Mouse (Mus musculus) lung, embryonic 15.5 days (tissue): ENCODE measurements around the gene Espl1. TPM values are rescaled to one million over a fixed set of nuclear protein-coding genes. Genes with fewer than 3 reads are reported as not detected.
A peak's percentile ranks its signal among the peaks of the same experiment; 100 is the strongest.

ENCODE experiments used
- ATAC-seq: fragments of 200-750 bp; cut with Nextera tagmentation; 2 replicates; pipeline ENCODE4 v1.8.0; 2017; ENCODE audit warnings: moderate number of reproducible peaks, borderline replicate concordance; ENCODE audit not compliant: low FRiP score, low TSS enrichment; ENCODE audit errors: extremely low read depth
- H3K27ac ChIP-seq: fragments of 300-500 bp; sonication (generic); 2 replicates; pipeline ENCODE4 v1.5.1; 2015; ENCODE audit warnings: moderate library complexity, mild to moderate bottlenecking, inconsistent platforms
- H3K27me3 ChIP-seq: fragments of 300-500 bp; sonication (generic); 2 replicates; pipeline ENCODE4 v1.6.1; 2015; ENCODE audit warnings: inconsistent platforms
- H3K36me3 ChIP-seq: fragments of 300-500 bp; sonication (generic); 2 replicates; pipeline ENCODE4 v1.6.1; 2015; ENCODE audit warnings: inconsistent platforms
- H3K4me1 ChIP-seq: fragments of 300-500 bp; sonication (generic); 2 replicates; pipeline ENCODE4 v1.6.1; 2015; ENCODE audit warnings: inconsistent platforms
- H3K4me2 ChIP-seq: fragments of 300-500 bp; sonication (generic); 2 replicates; pipeline ENCODE4 v1.6.1; 2015; ENCODE audit warnings: inconsistent platforms, mild to moderate bottlenecking, moderate library complexity
- H3K4me3 ChIP-seq: fragments of 300-500 bp; sonication (generic); 2 replicates; pipeline ENCODE4 v1.5.1; 2015; ENCODE audit warnings: mild to moderate bottlenecking, inconsistent platforms
- H3K9ac ChIP-seq: fragments of 300-500 bp; sonication (generic); 2 replicates; pipeline ENCODE4 v1.6.1; 2015; ENCODE audit warnings: inconsistent platforms
- H3K9me3 ChIP-seq: fragments of 300-500 bp; sonication (generic); 2 replicates; pipeline ENCODE4 v1.6.1; 2016; ENCODE audit warnings: inconsistent platforms
- WGBS: fragments of 180-500 bp; shearing (Covaris S2); methylation state at CpG from one replicate; pipeline ENCODE4 v1.1.7; 2015; 5-methylcytosine and 5-hydroxymethylcytosine counted together
- polyA plus RNA-seq: library from polyadenylated mRNA; unstranded; fragments of >200 nt; fragmentation: Nextera tagmentation; extraction: Ambion mirVana; gene quantifications from 2 replicates; pipeline ENCODE4 v1.2.1, GENCODE M21; 2015

Gene Espl1
- polyA plus RNA-seq, 1 experiment from 2014 or later = 32.2 TPM

DNA sequence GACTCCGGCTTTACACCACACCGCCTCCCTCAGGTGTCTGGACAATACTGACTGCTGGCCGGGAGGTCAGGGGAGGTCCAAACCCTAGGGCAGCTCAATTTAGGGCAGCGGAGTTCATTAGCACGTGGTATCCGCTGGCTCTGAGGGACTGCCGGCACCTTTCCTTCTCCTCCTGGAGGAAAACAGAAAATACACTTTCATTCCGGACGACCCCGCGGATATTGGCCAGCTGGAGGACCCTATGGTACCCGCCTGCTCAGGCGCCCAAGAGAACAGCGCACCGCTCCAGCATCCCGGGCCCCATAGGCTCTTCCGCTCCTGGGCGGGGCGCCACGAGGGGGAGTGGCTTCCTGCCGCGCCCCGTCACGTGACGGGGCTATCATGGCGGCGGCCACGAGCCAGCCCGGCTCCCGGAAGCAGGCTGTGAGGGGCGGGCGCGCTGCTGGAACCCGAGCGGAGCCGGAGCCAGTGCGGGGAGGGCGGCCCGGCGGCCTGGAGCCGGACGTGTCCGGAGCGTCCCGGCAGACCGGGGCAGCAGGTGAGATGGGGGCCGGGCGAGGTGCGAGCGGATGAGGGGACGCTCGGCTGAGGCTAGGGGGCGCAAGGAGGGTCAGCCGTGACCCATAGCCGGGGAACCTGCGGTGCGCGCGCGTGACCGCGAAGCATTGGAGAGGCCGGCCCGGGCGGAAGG is 16.8 kb upstream of the Espl1 start, which contains the start of gene Mfsd5:
Mfsd5 (plus strand) TSS at position 363 of the 691 bp plus-strand sequence.
- peak within 1 kb of the TSS; percentile 77 for H3K9ac ChIP-seq
- peaks cover 16% of the 10 kb centered on the region for H3K4me1 ChIP-seq
- H3K27me3 ChIP-seq = no peaks in the 10 kb centered on the region
- peak within 1 kb of the TSS; percentile 81 for H3K4me3 ChIP-seq
- H3K9me3 ChIP-seq = no peaks in the 10 kb centered on the region
- peak; percentile 97 for ATAC-seq
- H3K27ac ChIP-seq = peak within 1 kb of the TSS; percentile 92
- peaks cover 9% of the 10 kb centered on the region for H3K36me3 ChIP-seq
- under 1% methylated on average over 65 of the region's 65 CpGs for WGBS
- peak within 1 kb of the TSS; percentile 90 for H3K4me2 ChIP-seq

- Histone ChIP-seq H3K9me3 (no peaks in the 10 kb centered on the region), H3K4me2 (peak overlapping the region; percentile 90), H3K36me3 (peaks cover 9% of the 10 kb centered on the region), H3K27ac (peak overlapping the region; percentile 92), H3K27me3 (no peaks in the 10 kb centered on the region), H3K4me1 (peaks cover 23% of the 10 kb centered on the region), H3K9ac (peak overlapping the region; percentile 77), H3K4me3 (peak overlapping the region; percentile 81)
- peak; percentile 25; the same call in 1 of the 2 replicates for ATAC-seq
- WGBS = 16% methylated on average over 13 of the region's 13 CpGs
These were observed 16.1 kb upstream of the Espl1 start for GRCm38 (mm10) chr15:102279783-102280520.

DNA sequence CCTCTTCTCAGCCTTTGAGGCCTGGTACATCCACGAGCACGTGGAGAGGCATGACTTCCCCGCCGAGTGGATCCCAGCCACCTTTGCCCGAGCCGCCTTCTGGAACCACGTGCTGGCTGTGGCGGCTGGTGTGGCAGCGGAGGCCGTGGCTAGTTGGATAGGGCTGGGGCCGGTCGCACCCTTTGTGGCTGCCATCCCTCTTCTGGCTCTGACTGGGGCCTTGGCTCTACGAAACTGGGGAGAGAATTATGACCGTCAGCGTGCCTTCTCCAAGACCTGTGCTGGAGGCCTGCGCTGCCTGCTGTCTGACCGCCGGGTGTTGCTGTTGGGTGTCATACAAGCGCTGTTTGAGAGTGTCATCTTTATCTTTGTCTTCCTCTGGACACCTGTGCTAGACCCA is 15.4 kb upstream of the Espl1 start:
- 92% methylated on average over 19 of the region's 19 CpGs for WGBS
- peak overlapping the region; percentile 90 for H3K4me2 ChIP-seq
- no peaks in the 10 kb centered on the region for H3K27me3 ChIP-seq
- H3K36me3 ChIP-seq = peaks cover 9% of the 10 kb centered on the region
- H3K4me1 ChIP-seq = peaks cover 26% of the 10 kb centered on the region
- H3K9me3 ChIP-seq = no peaks in the 10 kb centered on the region
- no peak overlapping the region for H3K27ac ChIP-seq
- H3K9ac ChIP-seq = peak overlapping the region; percentile 77
- H3K4me3 ChIP-seq = peak overlapping the region; percentile 81
- ATAC-seq = no peak

- H3K9me3 ChIP-seq = no peaks in the 10 kb centered on the region
- H3K27ac ChIP-seq = no peak overlapping the region
- no peaks in the 10 kb centered on the region for H3K27me3 ChIP-seq
- no peak overlapping the region for H3K4me3 ChIP-seq
- H3K9ac ChIP-seq = no peak overlapping the region
- H3K4me2 ChIP-seq = no peak overlapping the region
- no peak for ATAC-seq
- WGBS = 73% methylated on average over 8 of the region's 8 CpGs
- peaks cover 9% of the 10 kb centered on the region for H3K36me3 ChIP-seq
- peaks cover 26% of the 10 kb centered on the region for H3K4me1 ChIP-seq
These were observed 13.4 kb upstream of the Espl1 start for GRCm38 (mm10) chr15:102282463-102283292.

- peaks cover 25% of the 10 kb centered on the region for H3K4me1 ChIP-seq
- H3K9me3 ChIP-seq = no peaks in the 10 kb centered on the region
- H3K4me3 ChIP-seq = no peak overlapping the region
- H3K9ac ChIP-seq = no peak overlapping the region
- no peak for ATAC-seq
- no peak overlapping the region for H3K27ac ChIP-seq
- no peaks in the 10 kb centered on the region for H3K27me3 ChIP-seq
- no peak overlapping the region for H3K4me2 ChIP-seq
- peaks cover 9% of the 10 kb centered on the region for H3K36me3 ChIP-seq
- 54% methylated on average over 3 of the region's 3 CpGs for WGBS
These were observed 12.4 kb upstream of the Espl1 start for GRCm38 (mm10) chr15:102283648-102284047.

- no peak overlapping the region for H3K27ac ChIP-seq
- no peak for ATAC-seq
These were observed 8.7 kb upstream of the Espl1 start for GRCm38 (mm10) chr15:102287395-102287794.

DNA sequence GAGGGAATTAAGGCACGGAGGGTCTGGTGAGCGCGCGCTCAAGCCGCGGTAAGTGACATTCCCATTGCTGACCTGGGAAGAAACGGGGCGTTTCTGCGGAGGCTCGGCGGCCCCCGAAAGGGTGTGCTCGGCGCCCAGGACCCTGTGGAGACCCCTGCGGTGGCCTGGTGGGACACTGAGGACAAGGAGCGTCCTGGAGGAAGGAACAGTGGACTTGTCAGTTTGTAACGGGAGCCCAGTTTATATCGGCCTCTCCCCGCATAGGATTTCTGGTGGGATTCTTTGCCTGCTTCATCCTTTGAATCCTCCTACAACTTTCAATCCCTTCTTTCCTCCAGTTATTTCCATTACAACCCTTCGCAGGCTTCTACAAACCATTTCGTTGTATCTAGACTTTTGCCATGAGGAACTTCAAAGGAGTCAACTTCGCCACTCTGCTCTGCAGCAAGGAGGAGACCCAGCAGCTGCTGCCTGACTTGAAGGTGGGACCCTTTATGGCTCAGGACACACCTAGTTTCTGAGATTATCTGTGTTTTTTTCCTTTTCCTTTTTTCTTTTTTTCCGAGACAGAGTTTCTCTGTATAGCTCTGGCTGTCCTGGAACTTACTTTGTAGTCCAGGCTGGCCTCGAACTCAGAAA is 421 bp downstream of the Espl1 start:
- H3K4me1 ChIP-seq = peaks cover 10% of the 10 kb centered on the region
- peak overlapping the region; percentile 82 for H3K4me2 ChIP-seq
- no peak overlapping the region; the same call in none of the 2 replicates for H3K27ac ChIP-seq
- H3K9me3 ChIP-seq = no peaks in the 10 kb centered on the region
- no peaks in the 10 kb centered on the region for H3K27me3 ChIP-seq
- WGBS = 3% methylated on average over 24 of the region's 24 CpGs
- no peak; the same call in 1 of the 2 replicates for ATAC-seq
- H3K9ac ChIP-seq = peak overlapping the region; percentile 62
- peak overlapping the region; percentile 82 for H3K4me3 ChIP-seq
- H3K36me3 ChIP-seq = peaks cover 31% of the 10 kb centered on the region

More at GRCm38 (mm10) chr15:102287395-102287794, 8.7 kb upstream of the Espl1 start:
- Histone ChIP-seq H3K4me3 (no peak overlapping the region), H3K36me3 (no peaks in the 10 kb centered on the region), H3K4me1 (peaks cover 10% of the 10 kb centered on the region; the same call in 1 of the 2 replicates), H3K27me3 (no peaks in the 10 kb centered on the region), H3K4me2 (no peak overlapping the region), H3K9ac (no peak overlapping the region), H3K9me3 (no peaks in the 10 kb centered on the region)

GRCm38 (mm10) chr15:102302542-102302941 is 6.5 kb downstream of the Espl1 start:
- peak; percentile 52; the same call in 1 of the 2 replicates for ATAC-seq
- peaks cover 83% of the 10 kb centered on the region for H3K36me3 ChIP-seq
- H3K9ac ChIP-seq = no peak overlapping the region
- H3K4me2 ChIP-seq = no peak overlapping the region
- H3K9me3 ChIP-seq = no peaks in the 10 kb centered on the region
- H3K27me3 ChIP-seq = no peaks in the 10 kb centered on the region
- H3K27ac ChIP-seq = no peak overlapping the region
- 0 out of 2 replicates have a peak, but pooled peaks cover 2% of the 10 kb centered on the region for H3K4me1 ChIP-seq
- WGBS = 51% methylated on average over 6 of the region's 6 CpGs
- H3K4me3 ChIP-seq = no peak overlapping the region

DNA sequence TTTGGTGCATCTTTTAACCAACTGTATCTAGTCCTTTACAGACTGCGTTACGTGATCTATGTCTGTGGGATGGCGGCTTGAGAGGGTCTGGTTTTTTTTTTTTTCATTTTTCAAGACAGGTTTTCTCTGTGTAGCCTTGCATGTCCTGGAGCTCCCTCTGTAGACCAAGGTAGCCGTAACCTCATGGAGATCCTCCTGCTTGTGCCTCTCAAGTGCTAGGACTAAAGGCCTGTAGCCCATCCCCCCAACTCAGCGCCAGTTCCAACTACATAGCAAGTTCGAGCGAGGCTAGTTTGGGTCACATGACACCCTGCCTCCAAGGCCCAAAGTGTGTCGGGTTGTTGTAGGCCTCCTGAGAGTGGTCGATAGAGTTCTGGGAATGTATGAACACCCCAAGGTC is 12.7 kb downstream of the Espl1 start:
- Histone ChIP-seq H3K27ac (0 out of 2 replicates have a peak overlapping the region, but pooled peaks have one; percentile 12), H3K36me3 (peaks cover 87% of the 10 kb centered on the region), H3K4me2 (no peak overlapping the region), H3K9ac (no peak overlapping the region), H3K27me3 (no peaks in the 10 kb centered on the region), H3K9me3 (no peaks in the 10 kb centered on the region), H3K4me3 (no peak overlapping the region), H3K4me1 (peaks cover 7% of the 10 kb centered on the region)
- no peak for ATAC-seq
- 77% methylated on average over 9 of the region's 9 CpGs for WGBS

DNA sequence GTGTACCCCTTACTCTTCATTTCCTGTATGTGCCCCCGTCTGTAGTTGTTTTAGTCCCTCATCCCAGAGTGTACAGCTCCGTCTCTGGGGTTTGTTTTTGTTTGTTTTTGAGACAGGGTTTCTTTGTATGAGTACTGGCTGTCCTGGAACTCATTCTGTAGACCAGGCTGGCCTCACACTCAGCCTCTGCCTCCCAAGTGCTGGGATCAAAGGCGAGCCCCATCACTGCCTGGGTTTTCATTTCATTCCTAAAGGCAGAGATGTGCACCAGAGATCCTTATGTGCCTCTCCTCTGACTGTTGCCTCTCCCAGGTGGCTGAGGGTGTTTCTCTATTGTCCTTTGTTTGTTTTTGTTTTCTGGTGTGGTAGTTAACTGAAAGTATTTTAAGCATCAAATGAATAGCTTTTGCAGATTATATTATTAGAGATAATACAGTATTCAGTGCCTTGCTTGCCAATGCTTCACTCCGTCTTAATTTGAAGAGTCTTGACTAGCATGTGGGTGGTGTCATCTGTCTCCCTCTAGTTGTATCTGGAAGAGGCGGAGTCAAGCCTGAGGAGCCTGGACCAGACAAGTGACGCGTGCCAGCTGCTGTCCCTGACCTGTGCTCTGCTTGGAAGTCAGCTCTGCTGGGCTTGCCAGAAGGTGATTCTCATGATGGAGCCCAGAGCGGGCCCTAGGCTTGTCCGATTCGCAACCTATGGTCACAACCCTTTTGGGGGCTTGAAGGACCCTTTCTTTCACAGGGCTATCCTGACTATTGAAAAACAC is 14.2 kb downstream of the Espl1 start:
- H3K36me3 ChIP-seq = peaks cover 87% of the 10 kb centered on the region
- H3K9ac ChIP-seq = no peak overlapping the region
- H3K4me3 ChIP-seq = no peak overlapping the region
- H3K27ac ChIP-seq = peak overlapping the region; percentile 69
- peak; percentile 93 for ATAC-seq
- H3K27me3 ChIP-seq = no peaks in the 10 kb centered on the region
- no peak overlapping the region for H3K4me2 ChIP-seq
- H3K9me3 ChIP-seq = no peaks in the 10 kb centered on the region
- 43% methylated on average over 10 of the region's 10 CpGs for WGBS
- H3K4me1 ChIP-seq = peaks cover 7% of the 10 kb centered on the region
